Comparison of ENCODE assay signal across 10 mouse cellular contexts in genomic region chr3:86069646-86070250, GRCm38 (mm10).
A peak's percentile ranks its signal among the peaks of the same experiment; 100 is the strongest.
DNase-seq lines count a peak whose midpoint lies in the region; ATAC-seq and TF ChIP-seq lines count a peak whose summit lies in the region.
"Had no signal": no experiment of that assay in that cellular context is flagged by ENCODE, and none has a peak within 500 bp of the region (broad histone marks: within the 10 kb centered on the region; RNA-seq: fewer than 3 reads in every experiment).

No protein-coding gene starts in this region.

- no peak for DNase-seq in forebrain, postnatal 0 days
- DNase-seq in lung, adult 2 months, result no peak
- no peak for DNase-seq in lung, postnatal 14 days
- DNase-seq in naive thymus-derived CD4-positive, alpha-beta T cell, adult 2 months (ENCODE audit: low read depth), result peak; percentile 4
- DNase-seq in layer of hippocampus, adult 18-20 months (ENCODE audit: low spot score in 2 of 2), result no peak
- no peak for DNase-seq in layer of hippocampus, adult 11-12 months (ENCODE audit: low spot score)

- ATAC-seq in forebrain, postnatal 0 days, result no peak
- no peak for ATAC-seq in forebrain, embryonic 12.5 days (ENCODE audit: low FRiP score)

- H3K36me3 ChIP-seq in forebrain, postnatal 0 days (ENCODE audit: insufficient read depth), result no peaks in the 10 kb centered on the region
- no peaks in the 10 kb centered on the region for H3K36me3 ChIP-seq in forebrain, embryonic 12.5 days (replicated peaks)
- H3K36me3 ChIP-seq: heart, embryonic 15.5 days; limb, embryonic 13.5 days had no signal

- WGBS in forebrain, postnatal 0 days, result 88% methylated on average over 11 of the region's 11 CpGs
- WGBS in forebrain, embryonic 12.5 days, result 94% methylated on average over 11 of the region's 11 CpGs
- WGBS in lung, adult 2 months, result 88% methylated on average over 11 of the region's 11 CpGs
- WGBS in bone marrow, adult 2 months, result 81% methylated on average over 11 of the region's 11 CpGs

- no peaks in the 10 kb centered on the region for H3K4me1 ChIP-seq in forebrain, postnatal 0 days (ENCODE audit: insufficient read depth)
- H3K4me1 ChIP-seq in forebrain, embryonic 12.5 days, result no peaks in the 10 kb centered on the region
- H3K4me1 ChIP-seq in lung, adult 2 months (ENCODE audit: control insufficient read depth, insufficient read depth, low read length), result peaks cover 4% of the 10 kb centered on the region; the same call in 1 of the 2 replicates
- H3K4me1 ChIP-seq in bone marrow, adult 2 months (ENCODE audit: control insufficient read depth, insufficient read depth, low read length), result no peaks in the 10 kb centered on the region
- H3K4me1 ChIP-seq: heart, embryonic 15.5 days; limb, embryonic 13.5 days had no signal

- no peak overlapping the region for H3K4me2 ChIP-seq in forebrain, postnatal 0 days (ENCODE audit: low read depth)
- no peak overlapping the region for H3K4me2 ChIP-seq in forebrain, embryonic 12.5 days
- H3K4me2 ChIP-seq: heart, embryonic 15.5 days; limb, embryonic 13.5 days had no signal

- TF ChIP-seq POLR2A in lung, adult 2 months (IDR thresholded peaks at IDR 0.05; ENCODE audit: borderline replicate concordance, extremely low read depth, low read depth, low read length), result no peak
- TF ChIP-seq POLR2A in bone marrow, adult 2 months (IDR thresholded peaks at IDR 0.05; ENCODE audit: borderline replicate concordance, control insufficient read depth, low read depth, low read length), result no peak

- peak; percentile 54 for TF ChIP-seq CTCF in forebrain, postnatal 0 days (IDR thresholded peaks at IDR 0.05; ENCODE audit: low read depth)
- peak; percentile 31; the same call in 1 of the 2 replicates for TF ChIP-seq CTCF in lung, adult 2 months (IDR thresholded peaks at IDR 0.05; ENCODE audit: insufficient read depth, low read length)
- peak; percentile 14; the same call in 1 of the 2 replicates for TF ChIP-seq CTCF in bone marrow, adult 2 months (IDR thresholded peaks at IDR 0.05; ENCODE audit: control insufficient read depth, insufficient read depth, low read length)

- H3K27ac ChIP-seq in forebrain, postnatal 0 days (ENCODE audit: low read depth, low read length), result no peak overlapping the region
- no peak overlapping the region for H3K27ac ChIP-seq in forebrain, embryonic 12.5 days
- no peak overlapping the region for H3K27ac ChIP-seq in bone marrow, adult 2 months (ENCODE audit: control insufficient read depth, insufficient read depth, low read depth, low read length, poor library complexity)
- H3K27ac ChIP-seq: heart, embryonic 15.5 days; limb, embryonic 13.5 days had no signal

- H3K9ac ChIP-seq in forebrain, postnatal 0 days, result no peak overlapping the region
- H3K9ac ChIP-seq in forebrain, embryonic 12.5 days, result no peak overlapping the region
- H3K9ac ChIP-seq: heart, embryonic 15.5 days; limb, embryonic 13.5 days had no signal

- H3K27me3 ChIP-seq in forebrain, postnatal 0 days (ENCODE audit: insufficient read depth, low read length), result no peaks in the 10 kb centered on the region
- H3K27me3 ChIP-seq in forebrain, embryonic 12.5 days, result no peaks in the 10 kb centered on the region
- H3K27me3 ChIP-seq: heart, embryonic 15.5 days; limb, embryonic 13.5 days had no signal

- H3K9me3 ChIP-seq in forebrain, postnatal 0 days (ENCODE audit: low read length), result no peaks in the 10 kb centered on the region
- H3K9me3 ChIP-seq in forebrain, embryonic 12.5 days, result no peaks in the 10 kb centered on the region
- H3K9me3 ChIP-seq: heart, embryonic 15.5 days; limb, embryonic 13.5 days had no signal

- no peak overlapping the region for H3K4me3 ChIP-seq in forebrain, postnatal 0 days (ENCODE audit: low read depth, low read length)
- H3K4me3 ChIP-seq in forebrain, embryonic 12.5 days (replicated peaks), result no peak overlapping the region
- H3K4me3 ChIP-seq in lung, adult 2 months (replicated peaks; ENCODE audit: extremely low read depth, low read depth, low read length), result no peak overlapping the region
- H3K4me3 ChIP-seq in bone marrow, adult 2 months (replicated peaks; ENCODE audit: control insufficient read depth, low read depth, low read length), result no peak overlapping the region
- H3K4me3 ChIP-seq: heart, embryonic 15.5 days; limb, embryonic 13.5 days had no signal
